Mouse (Mus musculus): ENCODE measurements around the gene Efl1. TPM values are rescaled to one million over a fixed set of nuclear protein-coding genes. Genes with fewer than 3 reads are reported as not detected.

Efl1 gene
- total RNA-seq, 2 experiments from 2014 or later: 16.7 to 19.3 TPM

DNA sequence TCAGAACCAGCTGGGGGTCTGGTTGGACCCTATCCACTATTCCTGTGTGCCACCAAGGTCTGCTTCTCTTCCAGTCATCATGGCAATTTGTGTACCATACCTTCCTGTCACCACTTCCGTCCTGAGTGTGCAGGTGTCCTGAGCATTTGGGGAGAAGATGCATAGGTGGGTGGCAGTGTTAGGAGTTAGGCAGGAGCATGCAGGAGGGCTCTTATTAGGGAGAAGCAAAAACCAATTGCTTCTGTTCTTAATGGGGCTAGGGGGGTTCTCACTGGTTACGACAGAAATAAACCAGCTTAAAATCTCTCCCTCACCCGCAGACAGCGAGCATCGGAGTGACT, 162.4 kb downstream of the Efl1 start:
- no peak for DNase-seq (ENCODE audit: low spot score in 2 of 2)

GRCm38 (mm10) chr7:82811140-82811851, 162.9 kb downstream of the Efl1 start:
- DNase-seq (ENCODE audit: low spot score in 2 of 2): no peak

- no peak for DNase-seq (ENCODE audit: low spot score in 2 of 2)
Measured at GRCm38 (mm10) chr7:82812186-82813155, 164.1 kb downstream of the Efl1 start.

GRCm38 (mm10) chr7:82819541-82819940, 171.1 kb downstream of the Efl1 start:
- no peak for DNase-seq (ENCODE audit: low spot score in 2 of 2)

GRCm38 (mm10) chr7:82820661-82821060, 172.2 kb downstream of the Efl1 start:
- no peak for DNase-seq (ENCODE audit: low spot score in 2 of 2)

DNA sequence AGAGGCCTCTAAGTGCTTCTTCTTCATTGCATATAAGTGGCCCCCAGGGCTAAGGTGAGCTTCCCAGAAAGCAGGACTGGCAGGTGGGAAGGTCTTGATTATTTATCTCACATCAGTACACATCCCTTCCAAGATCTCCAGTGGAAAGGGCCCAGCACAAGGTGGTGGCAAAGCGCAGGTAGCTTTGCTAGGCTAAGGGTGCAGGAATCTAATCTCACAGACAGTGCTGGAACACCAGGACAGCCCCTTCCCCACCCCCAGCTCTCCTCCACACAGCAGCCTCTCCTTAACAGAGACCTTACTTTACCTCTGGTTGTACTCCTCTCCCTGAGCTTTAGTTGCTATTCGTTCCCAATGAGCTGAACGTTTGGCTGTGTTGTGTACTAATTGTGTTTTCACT, 173.1 kb downstream of the Efl1 start:
- DNase-seq (ENCODE audit: low spot score in 2 of 2): no peak

- no peak for DNase-seq (ENCODE audit: low spot score in 2 of 2)
Measured at GRCm38 (mm10) chr7:82822528-82822927, 174.1 kb downstream of the Efl1 start.

Other genes starting within 250 kb of the Efl1 start
- gene Saxo2, start 86 bp upstream of the Efl1 start, total RNA-seq (2021): 10 to 100 TPM; 11.6 to 13.1 TPM
- 10 to 100 TPM; 32.7 to 35.2 TPM for gene Mex3b, start 218.7 kb downstream of the Efl1 start, total RNA-seq (2021)

Measured in layer of hippocampus, postnatal 10 days (tissue).